Mouse (Mus musculus): ENCODE measurements around the gene Katnbl1. TPM values are rescaled to one million over a fixed set of nuclear protein-coding genes. Genes with fewer than 3 reads are reported as not detected.
"Not testable (repeated sequence)": the region's sequence is repeated elsewhere in the genome, so short reads cannot be mapped to it uniquely, and the experiment has no call there.

The Katnbl1 gene
- polyA plus RNA-seq, 1 experiment from 2014 or later = 55.1 TPM

GRCm38 (mm10) chr2:112381219-112381618, 2.2 kb downstream of the Katnbl1 start:
- 97% methylated on average over 1 of the region's 1 CpGs for WGBS
- Histone ChIP-seq H3K27me3 (ENCODE audit: control insufficient read depth, insufficient read depth, low read length) (no peaks in the 10 kb centered on the region), H3K36me3 (ENCODE audit: control insufficient read depth, insufficient read depth, low read length) (no peaks in the 10 kb centered on the region), H3K27ac (ENCODE audit: low read depth, low read length) (no peak overlapping the region), H3K9me3 (ENCODE audit: control insufficient read depth, low read length) (no peaks in the 10 kb centered on the region), H3K4me3 (ENCODE audit: low read depth, low read length) (no peak overlapping the region), H3K4me1 (replicated peaks; ENCODE audit: control insufficient read depth, insufficient read depth, low read length) (no peaks in the 10 kb centered on the region), H3K9ac (ENCODE audit: low read depth, low read length) (no peak overlapping the region), H3K4me2 (replicated peaks; ENCODE audit: low read depth, low read length) (no peak overlapping the region)
- DNase-seq (ENCODE audit: low spot score) = no peak
- ATAC-seq (ENCODE audit: low FRiP score) = no peak

- Histone ChIP-seq H3K27me3 (ENCODE audit: control insufficient read depth, insufficient read depth, low read length) (no peaks in the 10 kb centered on the region), H3K4me2 (replicated peaks; ENCODE audit: low read depth, low read length) (no peak overlapping the region), H3K9ac (ENCODE audit: low read depth, low read length) (no peak overlapping the region), H3K4me3 (ENCODE audit: low read depth, low read length) (no peak overlapping the region), H3K4me1 (replicated peaks; ENCODE audit: control insufficient read depth, insufficient read depth, low read length) (no peaks in the 10 kb centered on the region), H3K36me3 (ENCODE audit: control insufficient read depth, insufficient read depth, low read length) (no peaks in the 10 kb centered on the region), H3K9me3 (ENCODE audit: control insufficient read depth, low read length) (no peaks in the 10 kb centered on the region), H3K27ac (ENCODE audit: low read depth, low read length) (no peak overlapping the region)
- no peak for DNase-seq (ENCODE audit: low spot score)
- 94% methylated on average over 5 of the region's 5 CpGs for WGBS
- ATAC-seq (ENCODE audit: low FRiP score) = no peak
These were observed 11.8 kb downstream of the Katnbl1 start for GRCm38 (mm10) chr2:112390843-112391242.

GRCm38 (mm10) chr2:112391346-112392000, 12.5 kb downstream of the Katnbl1 start:
- H3K27ac ChIP-seq (ENCODE audit: low read depth, low read length) = no peak overlapping the region
- WGBS = 90% methylated on average over 4 of the region's 4 CpGs
- no peak overlapping the region for H3K4me3 ChIP-seq (ENCODE audit: low read depth, low read length)
- ATAC-seq (ENCODE audit: low FRiP score) (no peak), DNase-seq (ENCODE audit: low spot score) (no peak)
- H3K36me3 ChIP-seq (ENCODE audit: control insufficient read depth, insufficient read depth, low read length) = no peaks in the 10 kb centered on the region
- no peaks in the 10 kb centered on the region for H3K4me1 ChIP-seq (replicated peaks; ENCODE audit: control insufficient read depth, insufficient read depth, low read length)
- H3K9ac ChIP-seq (ENCODE audit: low read depth, low read length) = no peak overlapping the region
- H3K27me3 ChIP-seq (ENCODE audit: control insufficient read depth, insufficient read depth, low read length) = no peaks in the 10 kb centered on the region
- no peaks in the 10 kb centered on the region for H3K9me3 ChIP-seq (ENCODE audit: control insufficient read depth, low read length)
- H3K4me2 ChIP-seq (replicated peaks; ENCODE audit: low read depth, low read length) = no peak overlapping the region

- no peak for DNase-seq (ENCODE audit: low spot score)
- Histone ChIP-seq H3K4me3 (ENCODE audit: low read depth, low read length) (no peak overlapping the region), H3K9me3 (ENCODE audit: control insufficient read depth, low read length) (no peaks in the 10 kb centered on the region), H3K4me2 (replicated peaks; ENCODE audit: low read depth, low read length) (no peak overlapping the region), H3K27ac (ENCODE audit: low read depth, low read length) (no peak overlapping the region), H3K4me1 (replicated peaks; ENCODE audit: control insufficient read depth, insufficient read depth, low read length) (no peaks in the 10 kb centered on the region), H3K36me3 (ENCODE audit: control insufficient read depth, insufficient read depth, low read length) (no peaks in the 10 kb centered on the region), H3K9ac (ENCODE audit: low read depth, low read length) (no peak overlapping the region), H3K27me3 (ENCODE audit: control insufficient read depth, insufficient read depth, low read length) (no peaks in the 10 kb centered on the region)
- WGBS = 93% methylated on average over 1 of the region's 1 CpGs
- no peak for ATAC-seq (ENCODE audit: low FRiP score)
These were observed 13.7 kb downstream of the Katnbl1 start for GRCm38 (mm10) chr2:112392689-112393088.

- Histone ChIP-seq H3K27ac (ENCODE audit: low read depth, low read length) (no peak overlapping the region), H3K9ac (ENCODE audit: low read depth, low read length) (no peak overlapping the region), H3K36me3 (ENCODE audit: control insufficient read depth, insufficient read depth, low read length) (no peaks in the 10 kb centered on the region), H3K4me1 (replicated peaks; ENCODE audit: control insufficient read depth, insufficient read depth, low read length) (no peaks in the 10 kb centered on the region), H3K27me3 (ENCODE audit: control insufficient read depth, insufficient read depth, low read length) (no peaks in the 10 kb centered on the region), H3K4me2 (replicated peaks; ENCODE audit: low read depth, low read length) (no peak overlapping the region), H3K9me3 (ENCODE audit: control insufficient read depth, low read length) (no peaks in the 10 kb centered on the region), H3K4me3 (ENCODE audit: low read depth, low read length) (no peak overlapping the region)
- ATAC-seq (ENCODE audit: low FRiP score) = no peak
- no peak for DNase-seq (ENCODE audit: low spot score)
These were observed 14.9 kb downstream of the Katnbl1 start for GRCm38 (mm10) chr2:112393958-112394357.

GRCm38 (mm10) chr2:112396649-112397048, 17.6 kb downstream of the Katnbl1 start:
- no peaks in the 10 kb centered on the region for H3K27me3 ChIP-seq (ENCODE audit: control insufficient read depth, insufficient read depth, low read length)
- H3K4me2 ChIP-seq (replicated peaks; ENCODE audit: low read depth, low read length) = no peak overlapping the region
- DNase-seq (ENCODE audit: low spot score) (no peak), ATAC-seq (ENCODE audit: low FRiP score) (no peak)
- H3K4me1 ChIP-seq (replicated peaks; ENCODE audit: control insufficient read depth, insufficient read depth, low read length) = no peaks in the 10 kb centered on the region
- no peak overlapping the region for H3K4me3 ChIP-seq (ENCODE audit: low read depth, low read length)
- H3K36me3 ChIP-seq (ENCODE audit: control insufficient read depth, insufficient read depth, low read length) = no peaks in the 10 kb centered on the region
- H3K9me3 ChIP-seq (ENCODE audit: control insufficient read depth, low read length) = no peaks in the 10 kb centered on the region
- WGBS = 78% methylated on average over 1 of the region's 1 CpGs
- H3K27ac ChIP-seq (ENCODE audit: low read depth, low read length) = no peak overlapping the region
- no peak overlapping the region for H3K9ac ChIP-seq (ENCODE audit: low read depth, low read length)

GRCm38 (mm10) chr2:112407030-112407429, 28.0 kb downstream of the Katnbl1 start:
- 91% methylated on average over 3 of the region's 3 CpGs for WGBS
- no peak overlapping the region for H3K4me3 ChIP-seq (ENCODE audit: low read depth, low read length)
- no peak overlapping the region for H3K9ac ChIP-seq (ENCODE audit: low read depth, low read length)
- no peaks in the 10 kb centered on the region for H3K27me3 ChIP-seq (ENCODE audit: control insufficient read depth, insufficient read depth, low read length)
- H3K4me1 ChIP-seq (replicated peaks; ENCODE audit: control insufficient read depth, insufficient read depth, low read length) = no peaks in the 10 kb centered on the region
- DNase-seq (ENCODE audit: low spot score) (no peak), ATAC-seq (ENCODE audit: low FRiP score) (no peak)
- H3K4me2 ChIP-seq (replicated peaks; ENCODE audit: low read depth, low read length) = no peak overlapping the region
- no peak overlapping the region for H3K27ac ChIP-seq (ENCODE audit: low read depth, low read length)
- no peaks in the 10 kb centered on the region for H3K9me3 ChIP-seq (ENCODE audit: control insufficient read depth, low read length)
- H3K36me3 ChIP-seq (ENCODE audit: control insufficient read depth, insufficient read depth, low read length) = 0 out of 2 replicates have a peak, but pooled peaks cover 2% of the 10 kb centered on the region

- no peak for ATAC-seq (ENCODE audit: low FRiP score)
These were observed 46.3 kb downstream of the Katnbl1 start for GRCm38 (mm10) chr2:112425308-112425707.

GRCm38 (mm10) chr2:112428534-112428933, 49.5 kb downstream of the Katnbl1 start:
- not testable (repeated sequence) for H3K9ac ChIP-seq (ENCODE audit: low read depth, low read length); H3K4me1 ChIP-seq (replicated peaks; ENCODE audit: control insufficient read depth, insufficient read depth, low read length); H3K4me2 ChIP-seq (replicated peaks; ENCODE audit: low read depth, low read length); H3K9me3 ChIP-seq (ENCODE audit: control insufficient read depth, low read length); DNase-seq (ENCODE audit: low spot score); H3K27me3 ChIP-seq (ENCODE audit: control insufficient read depth, insufficient read depth, low read length); H3K4me3 ChIP-seq (ENCODE audit: low read depth, low read length); H3K36me3 ChIP-seq (ENCODE audit: control insufficient read depth, insufficient read depth, low read length); H3K27ac ChIP-seq (ENCODE audit: low read depth, low read length); ATAC-seq (ENCODE audit: low FRiP score)
- WGBS = 93% methylated on average over 3 of the region's 3 CpGs

More at GRCm38 (mm10) chr2:112425308-112425707, 46.3 kb downstream of the Katnbl1 start:
- Histone ChIP-seq H3K27ac (ENCODE audit: low read depth, low read length) (no peak overlapping the region), H3K4me1 (replicated peaks; ENCODE audit: control insufficient read depth, insufficient read depth, low read length) (no peaks in the 10 kb centered on the region), H3K4me2 (replicated peaks; ENCODE audit: low read depth, low read length) (no peak overlapping the region), H3K9ac (ENCODE audit: low read depth, low read length) (no peak overlapping the region), H3K27me3 (ENCODE audit: control insufficient read depth, insufficient read depth, low read length) (no peaks in the 10 kb centered on the region), H3K9me3 (ENCODE audit: control insufficient read depth, low read length) (no peaks in the 10 kb centered on the region), H3K4me3 (ENCODE audit: low read depth, low read length) (no peak overlapping the region), H3K36me3 (ENCODE audit: control insufficient read depth, insufficient read depth, low read length) (no peaks in the 10 kb centered on the region)
- WGBS = 81% methylated on average over 3 of the region's 3 CpGs
- DNase-seq (ENCODE audit: low spot score) = no peak
